Mouse (Mus musculus) skeletal muscle tissue, postnatal 0 days (tissue): ENCODE results near the gene Tent5b. TPM values are rescaled to one million over a fixed set of nuclear protein-coding genes. Genes with fewer than 3 reads are reported as not detected.

Experiments
- polyA plus RNA-seq: library from polyadenylated mRNA; unstranded; fragments of >200 nt; fragmentation: Nextera tagmentation; extraction: Ambion mirVana; gene quantifications from 2 replicates; pipeline ENCODE4 v1.2.1, GENCODE M21; 2015

Tent5b gene
- polyA plus RNA-seq: 0.44 and 0.76 TPM in 2 replicates

DNA sequence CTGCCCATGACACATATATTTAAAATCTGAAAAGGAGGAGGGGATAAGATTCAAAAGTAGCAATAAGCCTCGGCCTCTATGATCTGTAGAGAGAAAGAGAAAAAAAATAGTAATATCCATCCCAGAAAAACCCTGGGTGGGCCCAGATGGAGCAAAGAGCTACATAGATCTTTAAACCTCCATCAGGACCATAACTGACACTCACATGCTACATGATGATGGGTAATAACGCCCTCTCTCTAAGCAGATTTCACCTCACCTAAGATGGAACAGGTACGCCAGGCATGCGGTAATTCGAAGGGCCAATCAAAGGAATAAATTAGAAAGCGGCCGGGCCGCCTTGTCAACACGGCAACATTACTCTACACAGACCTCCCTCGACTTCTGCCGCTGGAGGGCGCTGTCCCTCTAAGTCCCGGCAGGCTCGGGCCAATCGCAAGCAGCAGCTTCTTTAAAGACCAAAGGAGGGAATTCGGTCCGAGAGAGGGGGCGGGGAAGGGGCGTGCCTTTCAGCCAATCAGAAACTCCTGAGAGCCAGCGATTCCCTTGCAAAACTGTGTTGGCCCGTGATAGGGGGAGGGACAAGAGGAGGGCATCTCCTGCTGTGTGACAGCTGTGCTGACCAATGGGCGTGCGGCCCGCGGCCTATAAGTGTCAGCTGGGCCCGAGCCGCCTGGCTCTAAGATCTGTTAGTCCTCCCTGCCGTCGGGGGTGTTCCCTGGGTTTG is at the start of gene Tent5b:
TSS of gene Tent5b (plus strand) at position 675 of the 727 bp plus-strand sequence.

DNA sequence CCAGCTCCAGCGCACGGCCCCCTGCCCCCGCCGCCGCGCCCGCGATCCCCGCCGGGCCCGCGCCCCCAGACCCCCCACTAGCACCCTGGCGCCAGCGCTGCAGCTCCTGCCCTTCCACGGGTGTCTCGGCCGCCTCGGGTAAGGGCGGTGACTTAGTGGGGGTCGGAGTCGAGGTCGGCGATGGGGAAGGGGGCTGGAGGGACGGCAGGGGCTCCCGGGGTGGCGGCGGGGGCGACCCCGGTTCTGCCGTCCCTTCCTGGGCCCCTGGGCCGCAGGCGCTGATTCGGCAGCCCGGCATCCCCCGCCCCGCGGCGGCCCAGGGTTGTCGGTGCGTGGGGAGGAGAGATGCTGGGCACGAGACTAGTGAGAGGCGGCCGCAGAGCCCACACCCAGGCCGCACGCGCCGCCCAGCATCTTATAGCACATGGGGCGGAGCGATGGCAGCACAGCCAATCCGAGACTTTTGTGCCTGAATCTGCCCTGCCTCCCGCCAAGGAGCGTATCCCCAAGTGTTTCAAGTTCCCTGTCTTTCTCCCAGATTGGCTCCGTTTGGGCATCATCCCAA is 18.3 kb downstream of the Tent5b start, which contains the start of gene Trnp1:
TSS of gene Trnp1 (minus strand) at position 391 of the 565 bp plus-strand sequence.

DNA sequence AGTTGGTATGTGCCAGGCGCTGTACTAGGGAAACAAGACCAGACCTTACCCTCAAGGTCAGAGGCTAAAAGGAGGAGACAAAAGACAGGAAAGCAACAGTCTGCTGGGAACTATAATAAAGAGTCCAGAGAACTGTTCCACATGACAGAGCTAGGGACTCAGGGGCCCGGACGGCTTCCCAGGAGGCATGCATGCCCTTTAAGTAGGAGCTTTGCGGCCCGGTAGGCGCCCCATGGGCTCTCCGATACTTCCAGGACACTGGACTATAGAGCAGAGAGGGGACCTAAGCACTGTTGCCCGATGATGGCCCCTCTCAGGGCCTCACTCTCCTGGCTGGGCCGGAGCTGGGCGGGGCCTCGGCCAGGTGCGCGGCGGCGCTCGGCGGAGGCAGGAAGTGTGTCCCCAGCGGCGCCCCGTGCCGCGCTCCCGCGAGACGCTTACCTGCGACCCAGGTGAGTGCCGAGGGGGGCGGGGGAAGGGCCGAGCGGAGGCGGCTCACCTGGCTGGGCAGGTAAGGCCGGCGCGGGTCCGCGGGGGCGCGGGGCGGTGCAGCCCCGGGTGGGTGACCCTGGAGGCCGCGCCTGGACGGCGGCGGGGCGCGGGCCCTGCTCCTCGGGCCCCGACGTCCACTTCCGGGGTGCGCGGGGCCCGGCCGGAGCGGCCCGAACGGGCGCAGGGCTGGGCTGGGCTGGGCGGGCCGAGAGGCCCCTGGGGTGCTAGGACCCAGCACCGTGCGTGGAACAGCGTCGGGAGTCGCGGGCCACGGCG is 38.9 kb downstream of the Tent5b start, which contains the start of gene Kdf1:
TSS of gene Kdf1 (plus strand) at position 363 of the 768 bp plus-strand sequence.

Other genes starting within 250 kb of the Tent5b start
- 0.76 and 2.4 TPM in 2 replicates for gene Map3k6, start 239.3 kb upstream of the Tent5b start, polyA plus RNA-seq
- gene Sytl1, start 217.0 kb upstream of the Tent5b start, polyA plus RNA-seq: 0.12 and 2.3 TPM in 2 replicates
- gene Tmem222, start 202.3 kb upstream of the Tent5b start, polyA plus RNA-seq: 37.3 and 41.1 TPM in 2 replicates
- 12.8 and 13.2 TPM in 2 replicates for gene Wdtc1, start 126.7 kb upstream of the Tent5b start, polyA plus RNA-seq
- gene Slc9a1, start 110.4 kb upstream of the Tent5b start, polyA plus RNA-seq: 3.9 and 4.1 TPM in 2 replicates
- gene Trnp1, start 18.4 kb downstream of the Tent5b start, polyA plus RNA-seq: 1.1 and 1.6 TPM in 2 replicates
- 0.51 TPM in 1 of 2 replicates, not detected in the other for gene Kdf1, start 38.8 kb downstream of the Tent5b start, polyA plus RNA-seq
- 113 and 134 TPM in 2 replicates for gene Nudc, start 65.9 kb downstream of the Tent5b start, polyA plus RNA-seq
- gene Nr0b2, start 73.2 kb downstream of the Tent5b start, polyA plus RNA-seq: 0.17 TPM in 1 of 2 replicates, not detected in the other
- 4.4 and 4.9 TPM in 2 replicates for gene Gpatch3, start 94.6 kb downstream of the Tent5b start, polyA plus RNA-seq
- 6.0 and 6.8 TPM in 2 replicates for gene Gpn2, start 104.2 kb downstream of the Tent5b start, polyA plus RNA-seq
- gene Sfn, start 122.0 kb downstream of the Tent5b start, polyA plus RNA-seq: 0.41 and 12.1 TPM in 2 replicates
- 3.8 and 4.8 TPM in 2 replicates for gene Zdhhc18, start 170.0 kb downstream of the Tent5b start, polyA plus RNA-seq
- gene Pigv, start 192.5 kb downstream of the Tent5b start, polyA plus RNA-seq: 8.5 and 11.3 TPM in 2 replicates